Mouse (Mus musculus) hindbrain, postnatal 0 days (tissue): ENCODE results near the gene Zbtb22. TPM values are rescaled to one million over a fixed set of nuclear protein-coding genes. Genes with fewer than 3 reads are reported as not detected.
A peak's percentile ranks its signal among the peaks of the same experiment; 100 is the strongest.
"Not testable (repeated sequence)": the region's sequence is repeated elsewhere in the genome, so short reads cannot be mapped to it uniquely, and the experiment has no call there.

Experiments
- ATAC-seq: fragments of 200-750 bp; cut with Nextera tagmentation; 2 replicates; pipeline ENCODE4 v1.8.0; 2017; ENCODE audit warnings: mild to moderate bottlenecking, moderate TSS enrichment, moderate library complexity
- DNase-seq: peaks from one replicate; pipeline ENCODE4 v3.0.0-alpha.2; 2015; ENCODE audit warnings: low spot score
- H3K27ac ChIP-seq: fragments of 300-500 bp; sonication (generic); 2 replicates; pipeline ENCODE4 v1.5.1; 2014; ENCODE audit warnings: mild to moderate bottlenecking
- H3K27me3 ChIP-seq: fragments of 300-500 bp; sonication (generic); 2 replicates; pipeline ENCODE4 v1.6.1; 2014; ENCODE audit warnings: low read length, mixed read lengths; ENCODE audit not compliant: insufficient read depth
- H3K36me3 ChIP-seq: fragments of 300-500 bp; sonication (generic); 2 replicates; pipeline ENCODE4 v1.6.1; 2014; ENCODE audit warnings: low read length, mixed read lengths; ENCODE audit not compliant: insufficient read depth
- H3K4me1 ChIP-seq: fragments of 300-500 bp; sonication (generic); 2 replicates; pipeline ENCODE4 v1.6.1; 2014; ENCODE audit warnings: antibody characterized with exemption, low read length, mixed read lengths; ENCODE audit not compliant: insufficient read depth
- H3K4me2 ChIP-seq: fragments of 300-500 bp; sonication (generic); 2 replicates; pipeline ENCODE4 v1.6.1; 2014; ENCODE audit warnings: low read depth, mild to moderate bottlenecking, low read length, moderate library complexity, mixed read lengths
- H3K4me3 ChIP-seq: fragments of 300-500 bp; sonication (generic); 2 replicates; pipeline ENCODE4 v1.5.1; 2014; ENCODE audit warnings: low read length
- H3K9ac ChIP-seq: fragments of 300-500 bp; sonication (generic); replicated peaks from 2 replicates; pipeline ENCODE4 v1.6.1; 2014; ENCODE audit warnings: mild to moderate bottlenecking, low read length, moderate library complexity, mixed read lengths
- H3K9me3 ChIP-seq: fragments of 300-500 bp; sonication (generic); 2 replicates; pipeline ENCODE4 v1.6.1; 2016; ENCODE audit warnings: low read length, mixed read lengths
- CTCF ChIP-seq: IDR thresholded peaks from 2 replicates; pipeline ENCODE4 v1.5.1; 2016; ENCODE audit warnings: antibody characterized with exemption, control low read depth, low read depth
- WGBS: fragments of 180-500 bp; shearing (Covaris S2); extraction: QIAGEN DNeasy Blood & Tissue Kit; methylation state at CpG from one replicate; pipeline ENCODE4 v1.1.7; 2014; 5-methylcytosine and 5-hydroxymethylcytosine counted together
- polyA plus RNA-seq: library from polyadenylated mRNA; unstranded; fragments of >200 nt; fragmentation: Nextera tagmentation; extraction: Ambion mirVana; gene quantifications from 2 replicates; pipeline ENCODE4 v1.2.1, GENCODE M21; 2015
- total RNA-seq: library from RNA; depleted of rRNA; stranded (reverse); fragments of >200 nt; gene quantifications from 2 replicates; pipeline ENCODE4 v1.2.3, GENCODE M21; 2014

Gene Zbtb22
- total and polyA plus RNA-seq, 2 experiments from 2014 or later: 23.0 to 58.5 TPM

GRCm38 (mm10) chr17:33890533-33891059 lies 25.1 kb upstream of the Zbtb22 start, which contains the start of gene Kifc1:
TSS of gene Kifc1 (minus strand) at chr17:33890661.
- peak within 1 kb of the TSS; percentile 63 for H3K4me2 ChIP-seq
- no peaks in the 10 kb centered on the region for H3K36me3 ChIP-seq
- H3K27me3 ChIP-seq: no peaks in the 10 kb centered on the region
- peak; percentile 100 for ATAC-seq
- DNase-seq: peak; percentile 99
- no peaks in the 10 kb centered on the region for H3K9me3 ChIP-seq
- under 1% methylated on average over 44 of the region's 49 CpGs for WGBS
- peak; percentile 100 for TF ChIP-seq CTCF
- peak within 1 kb of the TSS; percentile 55 for H3K4me3 ChIP-seq
- H3K9ac ChIP-seq: peak within 1 kb of the TSS; percentile 45; the same call in 1 of the 2 replicates
- no peaks in the 10 kb centered on the region for H3K4me1 ChIP-seq
- no peak within 1 kb of the TSS for H3K27ac ChIP-seq

GRCm38 (mm10) chr17:33891357-33891756 lies 24.3 kb upstream of the Zbtb22 start:
- Histone ChIP-seq H3K4me2 (no peak overlapping the region), H3K4me1 (no peaks in the 10 kb centered on the region), H3K9me3 (no peaks in the 10 kb centered on the region), H3K27me3 (no peaks in the 10 kb centered on the region), H3K27ac (no peak overlapping the region), H3K9ac (no peak overlapping the region), H3K36me3 (no peaks in the 10 kb centered on the region), H3K4me3 (no peak overlapping the region)
- ATAC-seq: no peak
- no peak for TF ChIP-seq CTCF
- WGBS: 64% methylated on average over 2 of the region's 2 CpGs
- no peak for DNase-seq

GRCm38 (mm10) chr17:33891892-33892291 lies 23.8 kb upstream of the Zbtb22 start:
- ATAC-seq, DNase-seq: not testable (repeated sequence)
- 66% methylated on average over 6 of the region's 6 CpGs for WGBS

GRCm38 (mm10) chr17:33892429-33892828 lies 23.3 kb upstream of the Zbtb22 start:
- WGBS: 14% methylated on average over 7 of the region's 7 CpGs
- no peaks in the 10 kb centered on the region for H3K9me3 ChIP-seq
- H3K27ac ChIP-seq: no peak overlapping the region
- no peaks in the 10 kb centered on the region for H3K4me1 ChIP-seq
- no peak overlapping the region for H3K9ac ChIP-seq
- no peak overlapping the region for H3K4me3 ChIP-seq
- no peak for ATAC-seq
- no peaks in the 10 kb centered on the region for H3K27me3 ChIP-seq
- H3K36me3 ChIP-seq: no peaks in the 10 kb centered on the region
- no peak for TF ChIP-seq CTCF
- H3K4me2 ChIP-seq: no peak overlapping the region
- DNase-seq: no peak

More at GRCm38 (mm10) chr17:33891892-33892291, 23.8 kb upstream of the Zbtb22 start:
- H3K27me3 ChIP-seq, H3K9me3 ChIP-seq, H3K9ac ChIP-seq, H3K4me2 ChIP-seq, H3K27ac ChIP-seq, H3K4me1 ChIP-seq, H3K36me3 ChIP-seq, H3K4me3 ChIP-seq: not testable (repeated sequence)

GRCm38 (mm10) chr17:33893011-33893410 lies 22.7 kb upstream of the Zbtb22 start:
- H3K9me3 ChIP-seq, ATAC-seq, H3K27ac ChIP-seq, H3K9ac ChIP-seq, DNase-seq, H3K4me3 ChIP-seq, H3K36me3 ChIP-seq, H3K4me1 ChIP-seq, H3K4me2 ChIP-seq, H3K27me3 ChIP-seq: not testable (repeated sequence)
- 74% methylated on average over 4 of the region's 4 CpGs for WGBS

- no peak overlapping the region for H3K4me3 ChIP-seq
- 44% methylated on average over 6 of the region's 6 CpGs for WGBS
- H3K27ac ChIP-seq: no peak overlapping the region
- TF ChIP-seq CTCF: peak; percentile 72
- H3K9ac ChIP-seq: no peak overlapping the region
- H3K9me3 ChIP-seq: no peaks in the 10 kb centered on the region
- H3K4me1 ChIP-seq: no peaks in the 10 kb centered on the region
- no peak for ATAC-seq
- DNase-seq: peak; percentile 71
- H3K27me3 ChIP-seq: no peaks in the 10 kb centered on the region
- no peak overlapping the region for H3K4me2 ChIP-seq
- H3K36me3 ChIP-seq: no peaks in the 10 kb centered on the region
Measured at GRCm38 (mm10) chr17:33897114-33897794, 18.4 kb upstream of the Zbtb22 start.

- H3K9me3 ChIP-seq, H3K4me3 ChIP-seq, ATAC-seq, DNase-seq, H3K4me2 ChIP-seq, H3K27me3 ChIP-seq, H3K4me1 ChIP-seq, H3K9ac ChIP-seq, H3K27ac ChIP-seq, H3K36me3 ChIP-seq: not testable (repeated sequence)
- 82% methylated on average over 4 of the region's 4 CpGs for WGBS
Measured at GRCm38 (mm10) chr17:33898193-33898592, 17.5 kb upstream of the Zbtb22 start.
